Mouse (Mus musculus) forebrain, postnatal 0 days (tissue): ENCODE measurements around the gene Olfr764-ps1. TPM values are rescaled to one million over a fixed set of nuclear protein-coding genes. Genes with fewer than 3 reads are reported as not detected.
"Not testable (repeated sequence)": the region's sequence is repeated elsewhere in the genome, so short reads cannot be mapped to it uniquely, and the experiment has no call there.

ENCODE experiments used
- ATAC-seq: fragments of 200-750 bp; cut with Nextera tagmentation; 2 replicates; pipeline ENCODE4 v1.8.0; 2017; ENCODE audit warnings: mild to moderate bottlenecking, moderate library complexity
- DNase-seq: peaks from one replicate; pipeline ENCODE4 v3.0.0-alpha.2; 2015
- H3K27ac ChIP-seq: fragments of 300-500 bp; sonication (generic); 2 replicates; pipeline ENCODE4 v1.5.1; 2014; ENCODE audit warnings: low read depth, mild to moderate bottlenecking, antibody characterized with exemption, low read length, moderate library complexity, mixed read lengths
- H3K27me3 ChIP-seq: fragments of 300-500 bp; sonication (generic); 2 replicates; pipeline ENCODE4 v1.6.1; 2014; ENCODE audit warnings: mild to moderate bottlenecking, low read length, mixed read lengths; ENCODE audit not compliant: insufficient read depth
- H3K36me3 ChIP-seq: fragments of 300-500 bp; sonication (generic); 2 replicates; pipeline ENCODE4 v1.6.1; 2014; ENCODE audit warnings: mild to moderate bottlenecking, moderate library complexity; ENCODE audit not compliant: insufficient read depth
- H3K4me1 ChIP-seq: fragments of 300-500 bp; sonication (generic); 2 replicates; pipeline ENCODE4 v1.6.1; 2014; ENCODE audit warnings: antibody characterized with exemption; ENCODE audit not compliant: insufficient read depth
- H3K4me2 ChIP-seq: fragments of 300-500 bp; sonication (generic); 2 replicates; pipeline ENCODE4 v1.6.1; 2014; ENCODE audit warnings: low read depth, mild to moderate bottlenecking, moderate library complexity
- H3K4me3 ChIP-seq: fragments of 300-500 bp; sonication (generic); 2 replicates; pipeline ENCODE4 v1.5.1; 2014; ENCODE audit warnings: low read depth, low read length, mixed read lengths
- H3K9ac ChIP-seq: fragments of 300-500 bp; sonication (generic); 2 replicates; pipeline ENCODE4 v1.6.1; 2014; ENCODE audit warnings: mild to moderate bottlenecking
- H3K9me3 ChIP-seq: fragments of 300-500 bp; sonication (generic); 2 replicates; pipeline ENCODE4 v1.6.1; 2016; ENCODE audit warnings: low read length
- CTCF ChIP-seq: sonication (generic); IDR thresholded peaks from 2 replicates; pipeline ENCODE4 v1.5.1; 2016; ENCODE audit warnings: antibody characterized with exemption, control low read depth, low read depth
- WGBS: fragments of 180-500 bp; shearing (Covaris S2); extraction: QIAGEN DNeasy Blood & Tissue Kit; methylation state at CpG from one replicate; pipeline ENCODE4 v1.1.7; 2014; 5-methylcytosine and 5-hydroxymethylcytosine counted together
- polyA plus RNA-seq: library from polyadenylated mRNA; unstranded; fragments of >200 nt; fragmentation: Nextera tagmentation; extraction: Ambion mirVana; gene quantifications from 2 replicates; pipeline ENCODE4 v1.2.1, GENCODE M21; 2015
- total RNA-seq: library from RNA; depleted of rRNA; stranded (reverse); fragments of >200 nt; gene quantifications from 2 replicates; pipeline ENCODE4 v1.2.3, GENCODE M21; 2014

The Olfr764-ps1 gene
- total and polyA plus RNA-seq, 2 experiments from 2014 or later = not detected

- H3K27ac ChIP-seq = no peak overlapping the region
- no peak overlapping the region for H3K4me2 ChIP-seq
- H3K27me3 ChIP-seq = no peaks in the 10 kb centered on the region
- ATAC-seq (no peak), DNase-seq (no peak)
- H3K9ac ChIP-seq = no peak overlapping the region
- TF ChIP-seq CTCF = no peak
- H3K4me1 ChIP-seq = no peaks in the 10 kb centered on the region
- H3K9me3 ChIP-seq = no peaks in the 10 kb centered on the region
- H3K4me3 ChIP-seq = no peak overlapping the region
- no peaks in the 10 kb centered on the region for H3K36me3 ChIP-seq
These were observed 25.2 kb downstream of the Olfr764-ps1 start for GRCm38 (mm10) chr10:129014477-129014876.

DNA sequence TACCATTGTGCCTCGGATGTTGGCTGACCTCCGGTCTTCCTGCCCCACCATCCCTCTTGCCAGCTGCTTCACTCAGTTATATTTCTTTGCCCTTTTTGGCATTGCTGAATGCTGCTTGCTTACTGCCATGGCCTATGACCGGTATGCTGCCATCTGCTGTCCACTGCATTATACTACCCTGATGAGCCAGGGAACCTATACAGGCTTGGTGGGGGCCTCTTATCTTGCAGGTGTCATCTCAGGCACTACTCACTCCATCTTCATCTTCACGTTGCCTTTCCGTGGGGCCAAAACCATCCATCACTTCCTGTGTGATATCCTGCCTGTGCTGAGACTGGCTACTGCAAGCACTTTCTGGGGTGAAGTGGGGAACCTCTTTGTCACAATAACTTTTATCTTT, 28.2 kb downstream of the Olfr764-ps1 start:
- DNase-seq, H3K4me1 ChIP-seq, ATAC-seq, H3K27me3 ChIP-seq, H3K4me3 ChIP-seq, H3K4me2 ChIP-seq, H3K9me3 ChIP-seq, H3K27ac ChIP-seq, H3K9ac ChIP-seq, H3K36me3 ChIP-seq: not testable (repeated sequence)
- 65% methylated on average over 2 of the region's 5 CpGs for WGBS

GRCm38 (mm10) chr10:129010288-129010841, 29.3 kb downstream of the Olfr764-ps1 start, which contains the start of gene Olfr763:
Gene Olfr763, plus strand, starts transcription at chr10:129010791.
- TF ChIP-seq CTCF = no peak
- Histone ChIP-seq H3K4me3 (no peak within 1 kb of the TSS), H3K4me2 (no peak within 1 kb of the TSS), H3K9me3 (no peaks in the 10 kb centered on the region), H3K9ac (no peak within 1 kb of the TSS), H3K27ac (no peak within 1 kb of the TSS), H3K4me1 (no peaks in the 10 kb centered on the region), H3K36me3 (no peaks in the 10 kb centered on the region), H3K27me3 (no peaks in the 10 kb centered on the region)
- DNase-seq = no peak
- WGBS = 66% methylated on average over 2 of the region's 2 CpGs
- ATAC-seq = no peak

GRCm38 (mm10) chr10:129004032-129004920, 35.4 kb downstream of the Olfr764-ps1 start:
- Histone ChIP-seq H3K27me3 (no peaks in the 10 kb centered on the region), H3K27ac (no peak overlapping the region), H3K4me2 (no peak overlapping the region), H3K4me3 (no peak overlapping the region), H3K9ac (no peak overlapping the region), H3K36me3 (no peaks in the 10 kb centered on the region), H3K4me1 (no peaks in the 10 kb centered on the region), H3K9me3 (no peaks in the 10 kb centered on the region)
- ATAC-seq = no peak
- no peak for TF ChIP-seq CTCF
- DNase-seq = no peak
- WGBS = 72% methylated on average over 14 of the region's 14 CpGs

DNA sequence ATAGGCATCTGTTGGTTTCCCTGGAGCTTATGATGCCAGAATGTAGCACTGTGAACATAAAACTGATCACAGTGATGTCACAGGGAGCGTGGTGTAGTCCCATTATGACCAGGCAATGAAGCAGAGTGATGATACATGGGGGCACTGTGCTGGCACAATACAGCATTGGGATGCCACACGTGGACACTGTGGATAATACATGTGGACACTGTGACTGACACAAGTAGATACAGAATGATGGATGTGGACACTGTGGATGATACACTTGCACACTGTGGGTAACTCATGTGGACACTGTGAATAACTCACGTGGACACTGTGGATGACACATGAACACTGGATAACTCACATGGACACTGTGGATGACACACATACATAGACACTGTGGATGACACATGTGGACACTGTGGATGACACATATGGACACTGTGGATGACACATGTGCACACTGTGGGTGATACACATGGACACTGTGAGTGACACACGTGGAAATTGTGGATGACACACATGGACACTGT, 43.1 kb downstream of the Olfr764-ps1 start:
- H3K9ac ChIP-seq = no peak overlapping the region
- WGBS = 79% methylated on average over 4 of the region's 4 CpGs
- no peaks in the 10 kb centered on the region for H3K36me3 ChIP-seq
- H3K9me3 ChIP-seq = no peaks in the 10 kb centered on the region
- no peaks in the 10 kb centered on the region for H3K27me3 ChIP-seq
- H3K4me3 ChIP-seq = no peak overlapping the region
- H3K4me2 ChIP-seq = no peak overlapping the region
- ATAC-seq = no peak
- no peak overlapping the region for H3K27ac ChIP-seq
- no peak for TF ChIP-seq CTCF
- H3K4me1 ChIP-seq = no peaks in the 10 kb centered on the region
- no peak for DNase-seq

GRCm38 (mm10) chr10:128995796-128996195, 43.9 kb downstream of the Olfr764-ps1 start:
- WGBS = 97% methylated on average over 1 of the region's 1 CpGs
- H3K9ac ChIP-seq = no peak overlapping the region
- H3K27ac ChIP-seq = no peak overlapping the region
- ATAC-seq = no peak
- no peak for DNase-seq
- H3K36me3 ChIP-seq = no peaks in the 10 kb centered on the region
- TF ChIP-seq CTCF = no peak
- H3K4me1 ChIP-seq = no peaks in the 10 kb centered on the region
- H3K27me3 ChIP-seq = no peaks in the 10 kb centered on the region
- H3K4me2 ChIP-seq = no peak overlapping the region
- no peaks in the 10 kb centered on the region for H3K9me3 ChIP-seq
- H3K4me3 ChIP-seq = no peak overlapping the region

- Histone ChIP-seq H3K27ac (no peak overlapping the region), H3K36me3 (no peaks in the 10 kb centered on the region), H3K4me3 (no peak overlapping the region), H3K27me3 (no peaks in the 10 kb centered on the region), H3K9me3 (no peaks in the 10 kb centered on the region), H3K4me1 (no peaks in the 10 kb centered on the region), H3K9ac (no peak overlapping the region), H3K4me2 (no peak overlapping the region)
- no peak for TF ChIP-seq CTCF
- ATAC-seq (no peak), DNase-seq (no peak)
These were observed 48.7 kb downstream of the Olfr764-ps1 start for GRCm38 (mm10) chr10:128990994-128991393.

GRCm38 (mm10) chr10:128990129-128990850, 49.4 kb downstream of the Olfr764-ps1 start:
- not testable (repeated sequence) for H3K4me3 ChIP-seq, DNase-seq, H3K36me3 ChIP-seq, H3K4me2 ChIP-seq, H3K4me1 ChIP-seq, H3K27me3 ChIP-seq, H3K9me3 ChIP-seq, ATAC-seq, H3K9ac ChIP-seq, H3K27ac ChIP-seq
- 67% methylated on average over 6 of the region's 10 CpGs for WGBS

- not testable (repeated sequence) for H3K27me3 ChIP-seq, H3K4me1 ChIP-seq, H3K36me3 ChIP-seq, H3K4me2 ChIP-seq, H3K9me3 ChIP-seq, H3K27ac ChIP-seq, ATAC-seq, DNase-seq, H3K4me3 ChIP-seq, H3K9ac ChIP-seq
- WGBS = 57% methylated on average over 1 of the region's 1 CpGs
These were observed 50.6 kb downstream of the Olfr764-ps1 start, which contains the start of gene Olfr9 for GRCm38 (mm10) chr10:128989131-128989530. Gene Olfr9, plus strand, starts transcription at chr10:128989431.
